Mouse (Mus musculus) layer of hippocampus, postnatal 14 days (tissue): ENCODE measurements at regions not wholly inside any gene's neighbourhood (a gene's known extent, or its start where the extent isn't known, plus 50 kb on each side); places are given as distances from the start of the nearest gene placed in this dataset.

Experiments used
- DNase-seq, 2 experiments: peaks; one replicate each; pipeline ENCODE4 v3.0.0; 2021 to 2022; ENCODE audit warnings: low spot score in 2 of 2, mixed read lengths in 1 of 2

DNA sequence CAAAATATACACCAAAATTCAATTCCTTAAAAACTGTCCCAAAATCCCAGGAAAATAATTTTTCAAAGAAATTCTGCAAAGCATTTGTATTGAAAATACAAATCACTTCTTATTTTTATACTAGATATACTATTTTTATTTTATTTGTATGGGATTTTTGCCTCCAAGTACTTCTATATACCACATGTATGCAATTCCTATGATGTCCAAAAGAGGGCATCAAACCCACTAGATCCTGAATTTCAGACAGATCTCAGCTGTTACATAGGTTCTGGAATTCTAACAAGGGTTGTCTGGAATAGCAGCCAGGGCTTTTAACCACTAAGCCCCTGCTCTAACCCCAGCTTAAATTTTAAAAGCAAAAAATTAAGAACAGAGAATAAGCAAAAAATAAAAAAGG lies 185.2 kb upstream of the Dgkb start:
- DNase-seq: peak in 1 of 2 experiments; percentile 4

DNA sequence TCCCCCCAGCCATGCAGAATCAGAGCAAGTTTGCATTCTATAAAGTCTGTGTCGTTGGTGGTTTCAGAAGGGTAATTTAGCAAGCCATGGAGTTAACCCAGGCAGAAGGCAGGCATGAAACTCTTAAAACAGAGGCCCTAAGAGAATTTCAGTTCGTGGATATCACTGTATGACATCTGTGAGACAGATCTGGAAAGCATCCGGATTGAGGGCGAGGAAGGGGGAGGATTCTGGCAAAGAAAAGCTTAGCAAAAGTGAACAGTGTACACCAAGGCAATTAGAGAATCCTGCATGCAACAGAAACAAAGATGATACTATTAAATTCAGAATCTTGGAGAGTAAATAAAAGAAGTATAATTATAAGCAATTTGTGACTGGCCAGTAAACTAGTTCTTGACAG lies 184.2 kb upstream of the Dgkb start:
- peak; percentile 4 to 61 for DNase-seq

DNA sequence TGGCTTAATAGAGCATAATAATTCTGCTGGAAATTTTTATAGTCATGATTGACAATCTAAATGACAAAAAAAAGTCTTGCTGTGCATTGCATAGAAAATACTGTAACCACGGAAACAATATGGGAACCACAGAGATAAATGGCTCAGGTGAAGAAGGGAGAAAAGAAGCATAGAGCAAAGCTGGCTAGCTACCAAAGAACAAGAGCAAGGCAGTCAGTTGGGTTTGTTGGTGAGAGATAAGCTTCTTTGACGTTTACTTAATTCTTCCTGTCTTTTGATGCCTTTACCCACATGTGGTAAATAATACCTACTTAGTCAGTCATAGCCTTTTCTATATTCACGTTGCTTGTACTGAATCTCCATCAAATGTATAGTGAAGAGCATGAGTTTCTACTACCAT lies 171.3 kb upstream of the Dgkb start:
- DNase-seq: no peak

DNA sequence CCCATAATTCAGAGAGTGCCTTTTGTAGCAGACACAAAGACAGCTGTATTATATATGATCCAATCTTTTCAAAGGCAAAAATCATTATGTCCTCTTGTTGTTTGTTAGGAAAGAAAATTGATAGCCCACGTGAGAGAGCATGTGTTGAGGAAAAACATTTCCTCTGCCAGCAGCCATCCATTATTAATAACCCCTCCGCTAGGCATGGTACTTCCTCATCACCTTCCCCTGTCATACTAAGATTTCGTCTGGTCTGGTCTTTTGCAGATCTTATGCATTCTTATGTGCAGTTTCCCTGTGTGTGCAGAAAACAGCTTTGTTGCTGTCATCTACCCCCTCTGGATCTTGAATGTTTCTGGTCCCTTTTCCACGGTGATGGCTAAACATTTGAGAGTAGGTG lies 164.2 kb upstream of the Dgkb start:
- no peak for DNase-seq

DNA sequence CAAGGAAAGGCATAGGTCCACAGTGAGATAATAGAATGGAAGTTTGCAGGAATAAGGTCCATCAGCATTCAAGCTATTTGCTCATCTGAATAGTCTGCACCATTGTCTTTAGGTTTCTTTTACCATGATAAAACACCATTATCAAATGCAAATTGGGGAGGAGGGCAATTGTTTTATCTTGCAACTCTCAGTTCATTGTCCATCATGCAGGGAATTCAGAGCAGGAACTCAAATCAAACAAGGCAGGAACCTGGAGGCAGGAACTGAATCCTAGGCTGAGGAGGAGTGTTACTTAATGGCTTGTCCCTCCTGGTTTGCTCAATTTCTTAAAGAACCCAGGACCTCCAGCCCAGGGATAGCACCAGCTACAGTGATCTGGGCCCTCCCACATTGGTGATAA lies 163.3 kb upstream of the Dgkb start:
- DNase-seq: no peak

DNA sequence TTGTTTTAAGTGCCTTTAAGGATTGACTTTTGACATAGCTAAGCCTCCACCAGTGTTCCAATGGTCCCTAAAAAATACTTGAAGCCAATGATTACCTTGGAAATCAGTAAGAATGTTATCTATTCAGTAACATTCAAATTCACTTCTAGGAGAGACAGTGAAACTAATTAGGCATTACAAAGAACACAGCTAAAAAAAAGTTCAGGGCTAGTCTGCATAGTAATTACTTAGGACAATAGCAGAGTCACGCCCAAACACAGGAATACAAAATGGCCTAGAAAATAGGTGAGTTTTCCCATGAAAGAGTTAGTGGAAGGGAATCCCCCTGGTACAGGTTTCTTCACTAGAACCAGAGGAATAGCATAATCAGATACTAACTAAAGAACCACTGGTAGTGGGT lies 157.5 kb upstream of the Dgkb start:
- DNase-seq: no peak

DNA sequence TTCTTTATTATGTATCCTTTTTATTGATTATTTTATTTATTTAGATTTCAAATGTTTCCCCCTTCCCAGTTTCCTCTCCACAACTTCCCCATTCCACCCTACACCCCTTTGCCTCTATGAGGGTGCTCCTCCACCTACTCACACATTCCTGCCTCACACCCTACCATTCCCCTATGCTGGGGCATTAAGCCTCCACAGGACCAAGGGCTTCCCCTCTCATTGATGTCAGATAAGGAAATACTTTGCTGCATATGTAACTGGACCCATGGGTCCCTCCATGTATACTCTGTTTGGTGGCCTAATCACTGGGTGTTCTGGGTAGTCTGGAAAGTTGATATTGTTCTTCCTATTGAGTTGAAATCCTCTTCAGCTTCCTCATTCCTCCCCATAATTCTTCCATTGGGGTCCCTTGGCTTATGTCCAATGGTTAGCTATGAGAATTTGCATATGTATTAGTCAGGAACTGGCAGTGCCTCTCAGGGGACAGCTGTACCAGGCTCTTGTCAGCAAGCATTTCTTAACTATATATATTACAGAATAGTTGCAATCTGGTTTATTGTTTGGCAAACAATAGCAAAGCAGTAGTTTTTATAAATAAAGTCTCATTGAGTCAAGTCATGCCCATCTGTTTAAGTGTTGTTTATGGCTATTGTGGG lies 134.9 kb upstream of the Dgkb start:
- DNase-seq: no peak

DNA sequence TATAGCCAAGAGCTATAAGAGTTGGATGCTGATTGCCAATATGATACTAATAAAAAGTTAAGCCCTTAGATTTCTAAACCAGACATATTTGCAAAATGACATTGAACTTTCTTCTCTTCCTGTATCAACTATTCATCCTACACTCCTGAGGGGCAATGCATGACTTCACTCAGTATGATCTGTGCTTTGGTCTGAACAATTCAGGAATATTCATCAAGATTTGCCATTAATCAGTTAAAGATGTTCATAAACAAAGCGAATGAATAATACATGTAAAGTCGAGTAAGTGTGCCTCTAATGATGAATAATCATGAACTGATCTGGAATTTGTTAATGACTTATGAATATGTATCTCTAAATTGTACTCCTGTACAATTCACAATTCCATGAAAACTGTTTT lies 124.9 kb upstream of the Dgkb start:
- no peak for DNase-seq
